Mouse (Mus musculus) Muller cell, postnatal 12 days (primary cell): ENCODE results near the gene Agmat.

Experiments
- DNase-seq: peaks from one replicate; pipeline ENCODE4 v3.0.0-alpha.2; 2015; ENCODE audit errors: inconsistent ontology term

The Agmat gene

DNA sequence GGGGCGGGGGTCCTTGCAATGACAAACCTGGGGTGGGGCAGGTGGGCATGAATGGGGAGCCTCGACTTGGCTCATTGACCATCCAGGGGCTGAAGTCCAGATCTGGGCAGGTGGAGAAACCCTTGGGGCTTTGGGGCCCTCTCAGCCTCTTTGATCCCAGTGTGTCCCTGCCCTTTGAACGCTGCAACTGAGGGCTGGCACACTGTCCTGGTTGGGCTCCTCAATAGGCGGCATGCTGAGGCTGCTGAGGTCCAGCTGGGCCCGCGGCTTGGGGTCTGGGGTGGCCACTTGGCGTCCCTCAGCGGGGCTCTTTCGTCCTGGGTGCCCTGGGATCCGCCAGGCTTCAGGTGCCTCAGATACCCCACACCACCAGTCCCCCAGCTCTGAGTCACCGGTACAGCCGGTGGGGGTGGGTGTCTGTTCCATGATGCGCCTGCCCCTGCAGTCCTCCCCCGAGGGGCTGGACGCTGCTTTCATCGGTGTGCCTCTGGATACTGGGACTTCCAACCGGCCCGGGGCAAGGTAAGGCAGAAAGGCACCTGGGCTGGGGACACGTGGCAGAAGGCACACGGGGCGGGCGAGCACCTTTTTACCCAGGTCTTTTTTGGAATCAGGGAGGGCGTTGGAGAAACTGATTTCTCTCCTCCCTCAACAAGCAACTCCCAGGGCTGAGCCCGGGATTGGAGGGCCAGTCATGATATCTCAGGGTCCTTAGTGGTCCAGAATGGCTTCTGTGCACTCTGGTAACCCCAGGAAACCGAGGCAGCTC, at the start of gene Agmat:
Gene Agmat (plus strand): TSS at position 95 of the 769 bp plus-strand sequence.
- DNase-seq: no peak

GRCm38 (mm10) chr4:141704625-141705024, 41.8 kb upstream of the Agmat start:
- DNase-seq: no peak

DNA sequence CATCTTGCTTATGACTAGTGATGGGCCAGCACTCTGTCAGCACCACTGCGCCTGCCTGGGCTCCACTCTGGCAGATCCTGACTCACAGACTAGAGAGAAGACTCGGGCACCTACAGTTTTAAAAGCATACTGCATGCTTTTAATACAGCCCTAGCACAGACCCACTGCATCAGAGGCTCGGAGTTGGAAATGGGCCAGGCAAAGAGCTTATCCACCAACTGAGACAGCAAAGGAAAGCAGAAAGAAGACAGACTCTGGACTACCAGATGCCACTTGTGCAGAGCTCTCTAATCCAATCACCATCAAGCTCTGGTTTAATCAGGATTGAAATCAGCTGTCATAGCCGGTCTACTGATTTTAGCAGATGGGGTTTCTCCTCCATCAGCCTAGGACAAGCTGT, 41.1 kb upstream of the Agmat start:
- DNase-seq: peak; percentile 74

GRCm38 (mm10) chr4:141708005-141708404, 38.5 kb upstream of the Agmat start:
- DNase-seq: no peak

- DNase-seq: peak; percentile 72
Measured at GRCm38 (mm10) chr4:141708971-141709370, 37.5 kb upstream of the Agmat start.

GRCm38 (mm10) chr4:141711250-141711649, 35.2 kb upstream of the Agmat start:
- no peak for DNase-seq

DNA sequence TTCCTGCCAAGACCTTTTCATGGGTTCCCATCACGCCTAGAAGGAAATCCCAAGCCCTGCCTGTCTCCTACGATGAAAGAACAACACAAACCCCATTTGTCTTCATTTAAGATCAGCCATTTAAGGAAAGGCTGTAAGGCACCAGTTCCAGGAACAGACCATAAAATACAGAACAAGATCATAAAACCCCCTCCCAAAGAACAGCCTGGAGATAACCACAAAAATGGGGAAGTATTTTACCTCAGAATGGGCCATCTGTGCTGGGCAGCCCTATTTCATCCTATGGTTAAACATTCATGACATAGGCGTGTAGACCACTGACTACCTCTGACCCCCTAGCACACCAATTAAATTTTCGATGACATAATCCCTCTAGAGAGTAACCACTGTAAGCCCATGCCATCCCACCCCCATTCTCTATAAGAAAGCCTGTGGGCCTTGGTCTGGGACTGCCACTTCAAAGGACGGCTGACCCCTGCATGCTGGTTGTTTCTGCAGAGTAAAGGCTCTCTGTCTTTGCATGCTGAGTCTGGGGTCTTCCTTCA, 32.8 kb upstream of the Agmat start:
- no peak for DNase-seq

GRCm38 (mm10) chr4:141715027-141715426, 31.4 kb upstream of the Agmat start:
- DNase-seq: no peak

- DNase-seq: no peak
Measured at GRCm38 (mm10) chr4:141717633-141718032, 28.8 kb upstream of the Agmat start.

DNA sequence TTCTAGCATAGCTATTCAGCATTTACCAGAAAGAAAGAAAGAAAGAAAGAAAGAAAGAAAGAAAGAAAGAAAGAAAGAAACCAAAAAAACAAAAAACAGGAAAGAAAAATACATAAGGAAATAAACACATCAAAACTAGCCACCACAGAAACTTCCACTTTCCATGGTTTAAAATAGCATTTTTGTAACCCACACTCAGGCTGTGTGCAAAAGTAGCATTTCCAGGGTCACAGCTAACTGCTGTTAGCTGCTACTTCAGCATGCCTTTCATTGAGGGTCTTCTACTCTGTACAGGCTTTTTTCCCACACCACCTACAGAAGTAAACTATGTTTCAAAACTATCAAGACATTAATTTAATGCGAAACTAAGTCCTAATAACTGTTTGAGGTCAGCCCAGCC, 27.2 kb upstream of the Agmat start:
- DNase-seq: no peak

DNA sequence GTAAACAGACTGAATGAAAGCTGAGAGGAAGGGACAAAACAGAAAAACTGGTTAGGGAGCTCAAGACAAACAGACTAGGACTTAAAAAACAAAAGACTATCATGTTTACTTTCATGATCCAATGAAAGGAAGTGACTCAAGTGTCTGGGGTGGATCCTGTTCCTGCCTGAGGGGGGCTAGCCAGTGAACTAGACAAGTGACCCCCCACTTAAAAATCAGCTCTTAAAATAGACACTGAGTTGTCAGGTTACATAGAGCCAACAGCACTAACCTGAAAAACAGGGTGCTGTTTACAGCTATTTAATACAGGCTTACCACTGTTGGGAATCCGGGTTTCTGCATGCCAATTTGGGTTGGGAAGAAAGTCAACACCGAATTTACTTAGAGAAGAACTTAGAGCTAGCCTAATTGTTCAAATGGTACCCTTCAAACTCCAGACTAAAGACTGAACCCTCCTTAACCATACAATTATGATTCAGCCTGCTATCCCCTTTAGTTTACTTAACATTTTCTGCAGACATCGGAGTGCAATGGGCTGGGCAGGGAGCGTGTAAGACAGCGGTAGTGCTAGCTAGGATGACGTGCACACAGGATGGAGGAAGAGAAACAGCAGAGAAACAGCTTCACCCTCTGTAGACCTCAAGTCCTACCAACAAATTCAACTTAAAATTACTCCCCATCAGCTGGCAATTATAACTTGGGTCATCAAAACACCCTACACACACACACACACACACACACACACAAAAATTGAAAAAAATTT, 25.5 kb upstream of the Agmat start:
- DNase-seq: no peak

DNA sequence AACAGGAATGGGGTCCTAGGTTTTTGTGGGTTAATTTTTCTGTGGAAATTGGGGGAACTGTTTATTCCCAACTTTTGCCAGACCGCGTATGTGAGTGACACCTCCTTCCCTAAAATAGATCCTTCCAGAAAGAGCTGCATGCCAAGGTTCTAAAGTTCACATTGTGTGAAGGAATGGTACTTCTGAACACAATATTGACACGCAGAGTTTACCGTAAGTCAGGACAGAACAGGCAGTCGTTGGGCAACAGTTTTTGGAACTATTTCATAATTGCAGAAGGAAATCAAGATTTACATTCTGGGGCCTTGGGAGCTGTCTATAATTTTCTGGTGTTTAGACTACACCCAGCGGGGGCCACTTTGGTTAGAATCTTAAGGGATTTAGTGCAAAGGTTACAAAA, 24.5 kb upstream of the Agmat start:
- peak; percentile 8 for DNase-seq

DNA sequence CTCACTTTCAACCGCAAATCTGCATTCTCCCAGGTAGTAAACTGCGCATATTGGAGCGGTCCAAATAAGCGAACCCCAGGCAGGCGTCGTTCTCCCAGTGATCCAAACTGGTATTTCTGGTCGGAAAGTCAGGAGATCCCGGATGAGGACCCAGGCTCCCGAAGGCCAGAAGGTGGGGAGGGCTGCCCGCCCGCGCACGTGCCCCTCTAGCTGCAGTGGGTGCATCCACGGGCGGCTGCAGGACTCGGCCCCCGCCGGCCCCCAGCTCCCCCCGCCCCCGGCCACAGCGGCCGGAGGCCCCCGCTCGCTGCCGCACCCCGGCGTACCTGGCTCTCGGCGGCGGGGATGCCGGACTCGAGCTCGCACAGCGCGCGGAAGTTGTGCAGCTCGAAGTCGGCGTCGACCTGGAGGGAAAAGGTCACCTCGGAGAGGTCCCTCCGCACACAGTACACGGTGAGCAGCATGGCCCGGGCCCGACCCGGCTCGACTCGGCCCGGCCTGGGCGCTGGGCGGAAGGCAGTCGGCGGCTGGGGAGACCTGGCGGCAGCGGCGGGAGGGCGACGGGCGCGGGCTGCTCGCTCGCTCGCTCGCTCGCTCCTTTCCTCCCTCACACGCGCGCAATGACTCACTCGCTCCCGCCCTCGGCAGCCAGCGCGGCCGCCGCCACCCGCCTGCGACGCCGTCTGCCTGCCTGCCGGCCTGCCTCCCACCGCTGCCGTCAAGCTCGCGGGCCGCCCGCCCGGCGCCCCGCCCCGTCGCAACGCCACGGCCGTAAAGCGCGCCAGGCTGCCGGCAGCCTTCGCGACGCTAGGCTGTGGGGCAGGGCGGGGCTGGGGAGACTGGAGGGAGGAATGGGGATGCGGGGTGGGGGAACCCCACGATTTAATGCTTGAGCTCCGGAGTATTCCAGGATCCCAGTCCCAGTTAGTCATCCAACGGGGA, 23.5 kb upstream of the Agmat start, which contains the start of gene Ddi2:
Gene Ddi2 (minus strand): TSS at position 689 of the 942 bp plus-strand sequence.
- DNase-seq: peak; percentile 97

DNA sequence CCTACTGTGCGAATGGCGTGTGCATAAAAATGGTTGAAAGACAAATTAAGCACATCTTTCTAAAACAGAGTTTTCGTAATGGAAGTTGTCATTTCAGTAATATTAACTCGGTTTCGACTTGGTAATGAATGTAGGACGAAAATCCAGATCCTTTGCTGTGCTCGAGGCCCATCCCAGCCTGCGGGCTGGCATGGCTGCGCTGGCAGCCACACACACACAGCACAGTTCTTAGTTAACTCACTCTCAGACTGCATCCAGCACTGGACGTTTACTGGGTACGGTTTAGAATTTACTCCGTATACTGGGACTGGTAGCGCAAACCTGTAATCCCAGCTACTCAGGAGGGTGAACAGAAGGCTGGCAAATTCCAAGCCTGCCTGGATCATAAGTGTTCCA, 22.8 kb upstream of the Agmat start:
- no peak for DNase-seq

DNA sequence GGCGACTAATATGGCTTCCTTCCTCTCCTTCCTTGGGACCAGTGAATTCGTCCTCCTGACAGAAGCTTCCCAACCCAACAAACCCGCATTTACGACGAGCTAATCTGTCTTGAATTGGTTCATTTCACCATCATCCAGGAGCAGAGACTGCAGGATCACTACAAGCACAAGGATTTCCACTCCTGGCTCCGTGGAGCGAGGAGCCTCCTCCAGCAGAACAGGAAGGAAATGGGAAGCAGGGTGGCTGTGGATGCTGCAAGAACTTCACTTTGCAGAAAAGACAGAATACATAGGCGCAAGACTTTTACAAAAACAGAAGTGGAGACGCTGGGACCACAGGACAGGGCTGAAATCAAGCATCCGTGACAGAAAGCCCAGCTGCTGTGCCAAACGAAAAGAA, 21.9 kb upstream of the Agmat start:
- DNase-seq: no peak

DNA sequence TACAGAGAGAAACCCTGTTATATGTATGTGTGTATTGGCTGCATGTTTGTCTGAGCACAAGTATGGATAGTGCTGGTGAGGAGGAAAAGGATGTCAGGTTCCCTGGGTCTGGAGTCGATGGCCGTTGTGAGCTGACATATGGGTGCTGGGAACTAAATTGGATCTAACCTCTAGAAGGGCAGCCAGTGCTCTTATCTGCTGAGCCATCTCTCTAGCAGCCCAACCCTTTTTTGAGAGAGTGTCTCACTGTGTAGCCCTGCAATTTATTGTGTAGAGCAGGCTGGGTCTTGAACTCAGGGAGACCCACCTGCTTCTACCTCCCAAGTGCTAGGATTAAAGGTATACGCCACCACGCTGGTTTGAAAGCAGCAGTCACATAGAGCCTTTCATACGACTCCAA, 21.2 kb upstream of the Agmat start:
- no peak for DNase-seq

- no peak for DNase-seq
Measured at GRCm38 (mm10) chr4:141725738-141726137, 20.7 kb upstream of the Agmat start.

GRCm38 (mm10) chr4:141729266-141729665, 17.2 kb upstream of the Agmat start:
- DNase-seq: no peak

DNA sequence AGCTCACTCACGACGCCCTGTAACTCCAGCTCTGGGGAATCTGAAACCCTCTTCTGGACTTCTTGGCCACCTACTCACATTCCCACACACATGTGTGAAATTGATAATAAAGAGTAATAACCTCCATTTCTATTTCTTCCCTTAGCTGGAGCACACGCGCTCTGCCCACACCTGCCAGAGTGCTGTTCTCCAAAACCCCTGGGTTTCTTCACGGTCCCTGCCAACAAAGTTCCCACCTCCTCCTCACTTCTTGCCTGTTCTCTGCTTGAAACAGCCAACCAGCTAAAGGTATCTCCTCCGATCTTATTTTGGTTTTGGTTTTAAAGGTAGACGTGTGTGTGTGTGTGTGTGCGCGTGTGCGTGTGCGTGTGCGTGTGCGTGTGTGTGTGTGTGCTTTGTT, 16.1 kb upstream of the Agmat start:
- no peak for DNase-seq

GRCm38 (mm10) chr4:141731766-141732165, 14.7 kb upstream of the Agmat start:
- no peak for DNase-seq

DNA sequence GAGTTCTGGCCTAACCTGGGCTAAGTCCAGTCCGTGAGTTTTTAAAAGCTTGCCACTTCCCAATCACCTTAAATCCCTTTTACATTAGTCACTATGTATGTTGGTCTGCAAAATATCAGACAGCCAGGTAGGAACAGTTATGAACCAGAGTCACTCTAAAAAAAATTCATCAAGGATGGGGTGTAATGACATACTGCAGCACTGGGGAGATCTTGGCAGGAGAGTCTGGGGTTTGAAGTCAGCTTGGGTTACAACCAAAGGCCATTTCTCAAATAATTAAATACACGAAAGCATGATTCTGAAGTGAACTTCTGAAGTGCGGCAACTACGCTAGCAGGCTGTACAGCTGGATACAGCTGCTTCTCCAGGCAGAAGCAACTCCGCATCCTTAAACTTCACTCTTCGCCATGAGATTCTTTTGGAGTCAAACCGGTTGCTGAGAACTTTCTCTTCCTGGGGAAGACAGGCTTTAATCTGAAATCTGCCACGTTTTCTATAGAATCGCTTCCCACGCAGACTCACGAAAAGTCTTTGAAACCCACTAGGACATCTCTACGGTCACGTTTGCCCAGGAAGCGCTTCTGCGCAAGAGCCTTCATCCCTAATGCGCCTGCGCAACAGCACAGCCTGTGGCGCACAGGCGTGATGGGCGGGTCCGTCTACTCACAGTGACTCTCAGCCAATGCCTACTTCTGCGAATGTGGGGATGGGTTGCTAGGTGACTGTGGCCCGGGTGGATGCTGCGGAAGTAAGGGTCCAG, 11.8 kb upstream of the Agmat start:
- DNase-seq: peak; percentile 86
